Mouse (Mus musculus) adrenal gland, postnatal 10 days (tissue): ENCODE results near the gene Vmn1r220. TPM values are rescaled to one million over a fixed set of nuclear protein-coding genes. Genes with fewer than 3 reads are reported as not detected.
"Not testable (repeated sequence)": the region's sequence is repeated elsewhere in the genome, so short reads cannot be mapped to it uniquely, and the experiment has no call there.

Source experiments
- DNase-seq: peaks from one replicate; pipeline ENCODE4 v3.0.0; 2021; ENCODE audit warnings: mixed read lengths
- long read RNA-seq, 2 experiments: library from polyadenylated mRNA; stranded (forward); transcript quantifications; one replicate each; pipeline ENCODE4 v2.0.0; 2021
- total RNA-seq, 2 experiments: library from RNA; stranded (reverse); gene quantifications; 2 replicates each; pipeline ENCODE4 v1.2.3; 2021

Gene Vmn1r220
- total RNA-seq, result not detected
- long read RNA-seq, experiment 1, result 0 reads
- long read RNA-seq, experiment 2, result 0 reads

- no peak for DNase-seq
Measured at GRCm38 (mm10) chr13:23187875-23188274, at the start of gene Vmn1r220. Gene Vmn1r220 (minus strand): TSS chr13:23187975.

- DNase-seq, result not testable (repeated sequence)
Measured at GRCm38 (mm10) chr13:23235847-23236246, 48.1 kb upstream of the Vmn1r220 start, which contains the start of gene Vmn1r222. Gene Vmn1r222 (minus strand): TSS chr13:23235947.

- not testable (repeated sequence) for DNase-seq
Measured at GRCm38 (mm10) chr13:23213827-23214226, 26.1 kb upstream of the Vmn1r220 start, which contains the start of gene Vmn1r221. Gene Vmn1r221 (plus strand): TSS chr13:23214127.

- DNase-seq, result not testable (repeated sequence)
Measured at GRCm38 (mm10) chr13:23203885-23204284, 16.1 kb upstream of the Vmn1r220 start.

- DNase-seq, result not testable (repeated sequence)
Measured at GRCm38 (mm10) chr13:23166471-23166870, 21.3 kb downstream of the Vmn1r220 start.

- DNase-seq, result no peak
Measured at GRCm38 (mm10) chr13:23159012-23159411, 28.8 kb downstream of the Vmn1r220 start, which contains the start of gene Vmn1r219. Gene Vmn1r219 (plus strand): TSS chr13:23159312.

- DNase-seq, result no peak
Measured at GRCm38 (mm10) chr13:23157848-23158247, 29.9 kb downstream of the Vmn1r220 start.

- DNase-seq, result no peak
Measured at GRCm38 (mm10) chr13:23138880-23139279, 48.9 kb downstream of the Vmn1r220 start.

- no peak for DNase-seq
Measured at GRCm38 (mm10) chr13:23133501-23133900, 54.3 kb downstream of the Vmn1r220 start.

GRCm38 (mm10) chr13:23133099-23133498 is 54.7 kb downstream of the Vmn1r220 start, which contains the start of gene Vmn1r218:
Gene Vmn1r218 (plus strand): TSS chr13:23133155.
- no peak for DNase-seq

Other genes with a start within 250 kb of the Vmn1r220 start
- not detected for gene Vmn1r213, start 180.3 kb downstream of the Vmn1r220 start, total RNA-seq
- gene Vmn1r214, start 157.6 kb downstream of the Vmn1r220 start, total RNA-seq, result not detected
- not detected for gene Vmn1r215, start 120.0 kb downstream of the Vmn1r220 start, total RNA-seq
- gene Vmn1r217, start 69.7 kb downstream of the Vmn1r220 start, total RNA-seq, result not detected
- gene Vmn1r218, start 54.8 kb downstream of the Vmn1r220 start, total RNA-seq, result not detected
- not detected for gene Vmn1r219, start 28.7 kb downstream of the Vmn1r220 start, total RNA-seq
- gene Vmn1r221, start 26.2 kb upstream of the Vmn1r220 start, total RNA-seq, result not detected
- not detected for gene Vmn1r222, start 48.0 kb upstream of the Vmn1r220 start, total RNA-seq
- gene Vmn1r223, start 59.2 kb upstream of the Vmn1r220 start, total RNA-seq, result not detected
- gene Zfp322a, start 181.2 kb upstream of the Vmn1r220 start, total RNA-seq, result 10 to 100 TPM; 18.9 to 26.9 TPM
- gene Abt1, start 235.9 kb upstream of the Vmn1r220 start, total RNA-seq, result 1 to 10 TPM; 6.1 to 7.1 TPM